Mouse (Mus musculus) induced T-regulatory cell, adult 2 months (primary cell): ENCODE results near the gene Fam217b.

Experiments used
- DNase-seq: peaks from one replicate; pipeline ENCODE4 v3.0.0-alpha.2; 2012; ENCODE audit warnings: low read depth

Fam217b gene

GRCm38 (mm10) chr2:178437311-178437710 lies 23.0 kb downstream of the Fam217b start:
- DNase-seq: no peak

DNA sequence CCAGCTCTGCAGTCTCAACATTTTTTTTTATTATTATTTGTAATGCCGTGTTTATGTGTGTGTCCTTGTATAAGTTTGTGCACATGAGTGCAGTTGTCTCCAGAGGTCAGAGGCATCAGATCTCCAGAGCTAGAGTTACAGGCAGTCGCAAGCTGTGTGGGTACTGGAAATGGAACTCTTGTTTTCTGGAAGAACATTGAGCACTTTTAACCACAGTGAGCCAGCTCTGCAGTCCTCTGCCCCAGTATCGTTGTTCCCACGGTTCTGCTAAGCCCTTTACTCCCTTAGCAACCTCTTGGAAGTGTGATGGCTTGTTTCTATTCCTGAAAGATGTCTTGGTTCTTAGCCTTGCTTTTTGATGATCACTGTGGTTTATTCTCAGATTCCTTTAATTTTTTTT lies 35.1 kb downstream of the Fam217b start:
- DNase-seq: no peak

GRCm38 (mm10) chr2:178450236-178450635 lies 35.9 kb downstream of the Fam217b start:
- no peak for DNase-seq

GRCm38 (mm10) chr2:178450961-178451360 lies 36.6 kb downstream of the Fam217b start:
- DNase-seq: no peak

DNA sequence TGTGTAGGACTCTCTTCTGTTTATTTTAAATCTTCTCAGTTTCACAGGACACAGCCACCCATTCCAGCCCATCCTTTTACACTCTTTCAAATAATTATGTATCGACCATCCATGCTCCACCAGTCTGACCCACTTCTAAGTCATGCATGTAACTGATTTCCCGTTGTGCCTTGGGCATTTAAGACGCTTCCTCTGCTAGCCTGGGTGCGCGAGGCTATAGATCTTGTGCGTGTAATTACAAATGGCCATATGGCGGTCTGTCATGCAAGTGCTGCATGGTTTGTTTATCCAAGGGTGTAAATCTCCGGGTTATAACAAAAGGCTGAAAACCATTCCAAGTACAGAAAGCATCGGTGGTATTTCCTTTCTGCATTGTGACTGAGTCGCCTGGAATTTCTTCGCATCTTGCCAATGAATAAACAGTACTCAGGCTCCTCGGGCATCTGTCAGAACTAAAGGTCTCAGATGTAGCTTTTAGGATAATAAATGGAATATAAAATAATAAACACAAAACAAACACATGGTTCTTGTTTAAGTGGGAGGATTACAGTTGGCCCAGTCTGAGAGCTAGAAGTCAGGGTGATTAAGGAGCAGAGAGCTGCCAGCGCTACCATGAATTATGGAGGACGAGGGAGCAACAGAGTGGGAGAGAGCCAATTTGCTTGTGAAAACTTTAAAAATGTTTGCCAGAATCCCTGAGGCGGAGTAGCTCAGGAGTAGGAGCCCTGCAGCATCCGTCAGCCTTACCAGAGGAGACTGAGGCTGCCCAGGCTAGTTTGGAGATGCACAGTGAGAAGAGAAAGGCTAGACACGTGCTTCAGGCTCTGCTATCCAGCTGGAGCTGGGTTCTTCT lies 40.6 kb downstream of the Fam217b start:
- no peak for DNase-seq

DNA sequence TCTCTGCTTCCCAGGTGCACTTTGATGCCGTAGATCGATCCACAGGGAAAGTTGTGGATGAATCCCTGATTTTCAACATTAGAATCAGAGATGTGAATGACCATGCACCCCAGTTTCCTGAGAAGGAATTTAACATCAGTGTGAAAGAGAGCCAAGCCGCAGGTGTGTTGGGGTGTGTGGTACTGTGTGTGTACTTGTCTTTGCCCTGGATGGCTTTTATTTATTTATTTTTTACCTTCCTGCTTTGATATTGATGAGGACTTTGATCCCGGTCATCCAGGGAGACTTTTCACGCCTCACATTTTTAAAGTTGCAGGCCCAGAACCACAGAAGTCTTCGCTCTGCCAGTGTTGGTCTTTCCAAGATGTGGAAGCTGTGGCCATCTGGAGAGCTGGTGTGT lies 43.1 kb downstream of the Fam217b start:
- no peak for DNase-seq

DNA sequence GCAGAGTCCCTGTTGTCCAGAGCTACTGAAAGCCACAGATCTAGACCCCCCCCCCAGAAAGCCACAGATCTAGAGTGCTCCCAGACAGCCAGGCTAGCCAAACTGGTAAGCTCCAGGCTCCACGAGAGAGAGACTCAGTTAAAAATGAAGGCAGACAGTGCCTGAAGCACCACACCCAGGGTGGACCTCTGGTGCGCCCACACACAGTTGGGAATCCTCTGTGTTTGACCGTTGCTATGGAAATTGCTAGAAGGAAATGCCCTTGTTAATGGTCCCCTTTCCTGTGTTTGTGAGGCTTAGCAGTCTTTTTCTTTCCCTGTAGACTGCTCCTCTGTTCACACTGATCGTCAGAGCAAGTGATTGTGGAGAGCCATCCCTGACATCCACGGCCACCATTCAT lies 46.0 kb downstream of the Fam217b start:
- DNase-seq: no peak

- DNase-seq: no peak
Measured at GRCm38 (mm10) chr2:178471546-178472480, 57.5 kb downstream of the Fam217b start.

DNA sequence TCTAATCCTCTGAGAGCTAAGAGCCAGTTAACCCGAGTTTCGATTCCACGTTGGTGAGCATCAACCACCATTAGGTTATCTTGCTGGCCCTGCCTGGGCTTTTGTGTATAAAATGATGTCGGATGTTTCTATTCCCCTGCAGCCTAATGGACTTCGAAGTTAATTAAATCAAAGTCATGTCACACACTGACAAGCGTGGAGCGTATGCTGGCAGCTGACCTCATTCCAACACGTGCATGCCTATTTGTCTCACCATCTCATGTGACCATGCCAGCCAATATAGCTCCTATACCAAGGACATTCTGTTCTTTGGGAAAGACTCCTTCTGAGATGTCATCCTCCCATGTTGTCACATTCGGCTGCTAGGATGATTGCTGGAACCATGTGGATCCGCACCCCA lies 59.6 kb downstream of the Fam217b start:
- DNase-seq: no peak
